Mouse (Mus musculus): ENCODE measurements around the gene Hpcal4.

The Hpcal4 gene

DNA sequence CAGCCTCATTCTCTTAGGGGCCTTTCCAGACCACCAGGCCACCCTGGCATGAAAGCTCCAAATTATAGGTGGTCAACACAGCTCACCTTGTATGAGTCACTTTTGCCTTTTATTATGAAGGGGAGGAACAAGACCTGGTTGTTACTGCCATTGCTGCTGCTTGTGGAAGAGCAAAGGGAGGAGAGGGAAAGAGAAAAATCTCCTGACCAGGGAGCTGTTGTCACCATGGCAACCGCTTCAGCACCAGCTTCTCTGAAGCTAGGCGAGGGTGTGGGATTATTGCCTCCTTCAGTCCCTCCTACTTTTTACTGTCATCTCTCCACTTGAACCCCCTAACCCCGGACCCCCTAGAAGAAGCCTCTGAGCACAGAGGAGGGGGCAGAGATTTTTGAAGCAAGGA, 1.8 kb downstream of the Hpcal4 start:
- CTCF ChIA-PET: interaction anchor here in 1 of 4 experiments (0.5 kb wide), 1 partner anchor 17 kb away, joined by 3 read pairs; the partner anchor contains the start of gene Nt5c1a
- POLR2A ChIA-PET: interaction anchor here in 3 of 4 experiments (0.6 to 1.4 kb wide), 5 partner anchors 8 to 96 kb away, joined by 3 to 5 read pairs (median 3); no protein-coding TSS in a partner anchor

DNA sequence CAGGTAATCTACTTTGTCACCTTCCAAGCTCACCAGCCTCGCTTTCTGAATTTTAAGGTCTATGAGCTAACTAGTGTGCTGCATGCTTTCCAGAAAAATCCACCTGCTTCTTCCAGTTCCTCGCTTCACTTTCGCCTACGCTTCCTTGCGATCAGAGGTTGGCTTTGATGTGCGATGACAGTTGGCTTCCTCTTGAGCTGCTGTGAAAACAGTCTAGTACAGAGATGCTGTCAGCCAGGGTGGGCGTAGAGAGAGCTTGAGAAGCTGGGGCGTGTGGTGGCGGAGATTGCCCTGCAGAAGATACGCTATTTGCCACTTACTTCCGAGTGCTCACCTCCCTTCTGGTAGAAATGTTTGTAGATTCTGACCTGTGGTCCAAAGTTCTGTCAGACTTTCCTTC, 9.3 kb downstream of the Hpcal4 start:
- ChIA-PET CTCF (interaction anchor here in 1 of 4 experiments (0.7 kb wide), 1 partner anchor 20 kb away, joined by 3 read pairs; no protein-coding TSS in a partner anchor), POLR2A (interaction anchor here in 2 of 4 experiments (0.6 to 1.8 kb wide), 5 partner anchors 7 to 95 kb away, joined by 3 to 5 read pairs (median 3); no protein-coding TSS in a partner anchor)

DNA sequence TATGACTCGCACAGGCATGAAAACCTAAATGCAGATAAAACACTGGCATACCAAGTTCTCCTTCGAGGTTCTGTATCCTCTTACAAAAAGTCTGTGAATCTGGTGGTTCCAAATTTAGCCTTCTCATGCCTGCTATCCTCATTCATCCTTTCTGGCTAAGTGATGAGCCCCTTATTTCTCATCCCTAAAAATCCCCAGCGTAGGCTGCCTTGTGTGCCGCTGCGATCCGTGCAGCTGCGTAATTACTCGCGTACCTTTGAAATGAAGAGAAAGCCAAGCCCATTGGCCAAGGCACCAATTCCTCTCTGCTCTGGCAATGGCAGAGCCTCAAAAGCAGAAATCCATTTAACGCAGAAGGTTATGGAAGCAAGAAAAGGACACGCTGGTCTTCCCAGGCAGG, 10.8 kb downstream of the Hpcal4 start:
- ChIA-PET CTCF (interaction anchor here in 1 of 4 experiments (1.2 kb wide), 1 partner anchor 23 kb away, joined by 3 read pairs; no protein-coding TSS in a partner anchor), POLR2A (interaction anchor here in 2 of 4 experiments (0.5 to 1.0 kb wide), 2 partner anchors 54 to 84 kb away, joined by 3 to 5 read pairs; partner anchors contain the start of gene Ppie (in 1 of the 2))

DNA sequence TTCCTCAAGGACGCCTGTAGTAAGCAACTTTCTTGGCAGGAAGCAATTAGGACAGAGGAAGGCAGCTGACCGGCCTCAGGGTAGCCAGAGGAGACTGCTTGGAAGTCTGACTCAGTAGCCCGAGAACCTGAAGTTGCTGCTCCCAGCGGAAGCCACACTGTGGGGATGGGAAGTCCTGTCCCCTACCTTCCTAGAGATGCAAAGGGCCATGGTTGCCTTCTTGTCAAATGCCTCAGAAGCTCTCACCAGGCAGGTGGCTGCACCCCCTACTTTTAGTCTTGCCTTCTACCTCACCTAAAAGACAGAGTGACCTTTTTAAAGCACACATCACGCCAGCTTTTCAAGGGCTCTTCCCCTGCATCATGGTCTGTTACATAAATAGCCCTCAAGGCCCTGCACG, 13.7 kb downstream of the Hpcal4 start:
- CTCF ChIA-PET: interaction anchor here in 1 of 4 experiments (1.0 kb wide), 1 partner anchor 23 kb away, joined by 12 read pairs; no protein-coding TSS in a partner anchor
- POLR2A ChIA-PET: interaction anchor here in 2 of 4 experiments (0.6 to 1.0 kb wide), 3 partner anchors 14 to 57 kb away, joined by 3 read pairs; partner anchors contain the start of genes Heyl (in 1 of the 2), Hpcal4 (in 1 of the 2) and Ppie (in 1 of the 2)

DNA sequence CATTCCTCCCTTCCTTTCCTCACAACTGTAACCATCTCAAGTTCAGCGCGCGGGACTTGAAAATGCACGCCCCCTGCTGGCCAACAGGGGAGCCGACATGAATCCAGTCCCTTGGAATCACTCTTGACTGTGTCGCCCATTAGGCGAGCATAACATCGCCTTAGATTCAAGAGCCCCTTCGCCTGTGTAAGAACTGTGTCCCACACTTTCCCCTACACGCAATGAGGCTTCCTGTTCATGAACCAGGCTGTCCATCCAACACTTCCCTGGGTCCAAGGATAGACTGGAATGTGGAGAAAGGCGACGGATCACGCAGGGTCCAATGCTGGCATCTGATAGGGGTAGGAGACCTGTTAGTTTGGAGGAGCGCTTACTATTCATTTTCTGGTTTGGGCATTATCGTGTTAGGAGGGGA, 17.8 kb downstream of the Hpcal4 start:
- ChIA-PET POLR2A (interaction anchor here in 1 of 4 experiments (1.0 kb wide), 1 partner anchor 19 kb away, joined by 3 read pairs; no protein-coding TSS in a partner anchor), CTCF (interaction anchor here in 3 of 4 experiments (0.6 to 3.8 kb wide), 11 partner anchors 11 to 689 kb away, joined by 3 to 21 read pairs (median 4); no protein-coding TSS in a partner anchor)

DNA sequence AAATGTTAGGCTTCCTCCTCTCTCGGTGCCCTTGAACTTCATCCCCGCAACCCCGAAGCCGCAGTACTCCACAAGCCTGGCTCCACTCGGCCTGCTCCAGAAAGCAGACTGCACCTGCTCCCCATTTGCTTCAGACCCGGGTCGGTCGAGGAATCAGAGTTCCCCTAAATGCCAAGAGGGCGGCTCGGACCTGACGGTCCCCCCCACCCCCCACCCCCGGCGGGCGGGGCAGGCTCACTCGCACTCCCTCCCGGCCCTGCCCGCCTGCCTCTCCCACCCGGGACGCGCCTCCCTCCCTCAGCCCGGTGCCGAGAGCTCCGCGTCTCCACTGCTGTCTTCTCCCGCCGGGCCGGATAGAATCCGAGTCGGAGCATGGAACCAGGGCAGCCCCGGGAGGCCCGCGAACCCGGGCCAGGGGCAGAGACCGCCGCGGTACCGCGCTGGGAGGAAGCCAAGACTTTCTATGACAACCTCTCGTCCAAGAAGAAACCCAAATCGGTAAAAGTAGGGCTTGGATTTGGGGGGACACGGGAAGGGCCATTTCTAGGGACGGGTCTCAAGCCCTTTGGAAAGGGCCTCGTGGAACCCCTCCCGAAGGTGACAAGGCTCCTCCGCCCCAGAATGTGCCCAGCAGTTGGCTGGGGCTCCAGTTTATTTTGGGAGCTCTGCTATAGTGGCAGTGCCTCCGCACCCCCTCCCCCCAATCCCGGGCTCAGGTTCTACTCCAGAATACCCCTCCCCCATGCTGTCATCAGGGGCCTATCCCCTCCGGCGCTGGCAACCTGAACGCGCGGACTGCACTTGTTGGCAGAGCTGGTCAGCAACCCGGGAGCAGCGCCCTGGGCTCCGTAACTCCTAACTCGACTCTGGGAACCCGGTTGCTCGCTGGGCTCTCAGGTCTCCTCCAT, 18.4 kb downstream of the Hpcal4 start, which contains the start of gene Nt5c1a:
Gene Nt5c1a, plus strand, starts transcription at position 319 of the 908 bp plus-strand sequence.
- ChIA-PET CTCF (interaction anchor here in 3 of 4 experiments (0.6 to 3.8 kb wide), 15 partner anchors 9 to 875 kb away, joined by 3 to 21 read pairs (median 5); no protein-coding TSS in a partner anchor), POLR2A (interaction anchor here in 3 of 4 experiments (0.6 to 1.5 kb wide), 6 partner anchors 9 to 352 kb away, joined by 3 to 6 read pairs (median 4); partner anchors contain the start of gene Ppie (in 2 of the 3))

DNA sequence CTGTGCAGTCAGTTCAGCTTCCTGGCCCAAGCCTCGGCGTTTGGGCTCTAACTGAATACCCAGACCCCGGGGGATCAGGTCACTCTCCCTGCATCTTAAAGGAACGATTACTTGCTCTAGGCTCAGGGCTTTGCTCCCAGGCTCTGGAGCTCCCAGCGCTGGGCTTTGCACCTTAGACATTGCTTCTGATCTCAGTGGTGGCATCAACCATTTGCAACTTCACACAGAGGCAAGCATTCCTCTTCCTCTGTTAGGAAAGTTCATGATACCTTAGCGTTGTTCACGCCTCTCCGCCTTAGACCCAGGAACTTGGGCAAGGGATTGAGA, 19.0 kb downstream of the Hpcal4 start:
- CTCF ChIA-PET: interaction anchor here in 3 of 4 experiments (0.6 to 3.8 kb wide), 14 partner anchors 9 to 875 kb away, joined by 3 to 21 read pairs (median 5); no protein-coding TSS in a partner anchor

DNA sequence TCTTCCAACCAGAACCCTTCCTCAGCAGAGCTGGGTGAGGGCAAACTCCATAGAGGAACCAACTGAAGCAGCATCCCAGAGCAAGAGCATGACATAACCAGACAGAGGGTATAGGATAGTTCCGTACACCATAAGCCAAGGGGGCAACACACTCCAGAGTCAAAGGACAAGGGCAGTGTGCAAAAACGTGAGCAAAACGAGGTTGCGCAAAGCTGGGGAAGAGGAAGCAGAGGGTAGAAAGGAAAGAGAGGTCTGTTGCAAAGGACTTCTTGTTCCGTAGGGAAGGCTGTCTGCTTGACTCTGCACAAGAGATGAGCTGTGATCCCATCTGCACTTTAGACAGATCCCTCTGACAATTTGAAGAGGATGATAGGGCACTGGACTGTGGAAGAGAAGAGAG, 24.3 kb downstream of the Hpcal4 start:
- POLR2A ChIA-PET: interaction anchor here in 1 of 4 experiments (0.8 to 1.4 kb wide), 4 partner anchors 12 to 45 kb away, joined by 3 to 5 read pairs (median 3); no protein-coding TSS in a partner anchor
- CTCF ChIA-PET: interaction anchor here in 1 of 4 experiments (0.7 to 1.1 kb wide), 2 partner anchors 10 to 48 kb away, joined by 3 to 4 read pairs; no protein-coding TSS in a partner anchor

More for the DNA sequence above, 19.0 kb downstream of the Hpcal4 start:
- POLR2A ChIA-PET: interaction anchor here in 3 of 4 experiments (0.6 to 1.5 kb wide), 6 partner anchors 9 to 591 kb away, joined by 3 to 6 read pairs (median 5); partner anchors contain the start of gene Ppie (in 2 of the 3)

DNA sequence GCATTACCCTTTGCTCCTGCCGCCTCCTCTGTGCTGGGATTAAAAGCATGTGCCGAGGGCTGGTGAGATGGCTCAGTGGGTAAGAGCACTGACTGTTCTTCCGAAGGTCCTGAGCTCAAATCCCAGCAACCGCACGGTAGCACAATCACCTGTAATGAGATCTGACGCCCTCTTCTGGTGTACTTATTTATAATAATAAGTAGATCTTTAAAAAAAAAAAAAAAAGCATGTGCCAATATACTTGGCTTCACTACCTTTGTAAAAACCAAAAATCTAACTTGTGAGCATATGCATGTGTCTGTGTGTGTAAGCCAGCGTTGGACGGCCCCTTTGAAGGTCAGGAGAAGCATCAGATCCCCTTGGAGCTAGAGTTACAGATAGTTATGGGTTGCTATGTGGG, 28.0 kb downstream of the Hpcal4 start:
- ChIA-PET CTCF (interaction anchor here (0.5 to 2.5 kb wide), 22 partner anchors 8 to 202 kb away, joined by 3 to 22 read pairs (median 4); partner anchors contain the start of genes Nt5c1a (in 2 of the 4), Bmp8b (in 1 of the 4) and Heyl (in 1 of the 4)), POLR2A (interaction anchor here in 2 of 4 experiments (0.6 to 2.1 kb wide), 2 partner anchors 9 to 41 kb away, joined by 3 to 8 read pairs; no protein-coding TSS in a partner anchor)

DNA sequence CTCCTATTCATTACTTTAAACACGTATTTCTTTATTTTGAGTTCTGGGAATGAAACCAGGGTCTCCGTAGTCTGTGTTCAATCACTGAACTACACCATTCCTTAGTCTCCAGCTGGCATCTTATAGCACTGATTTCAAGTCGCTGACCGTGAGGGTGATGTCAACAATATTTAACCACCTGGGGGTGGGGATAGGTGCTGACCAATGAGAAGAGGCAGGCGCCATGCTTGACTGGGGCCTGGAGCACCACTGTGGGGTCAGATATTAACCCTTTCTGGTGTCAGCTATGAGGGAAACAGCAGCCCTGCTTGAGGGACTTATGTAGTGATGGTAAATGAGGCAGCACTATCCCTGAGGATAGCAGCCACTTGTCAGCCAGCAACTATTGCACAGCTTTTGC, 28.4 kb downstream of the Hpcal4 start:
- ChIA-PET CTCF (interaction anchor here (0.7 to 2.5 kb wide), 14 partner anchors 9 to 107 kb away, joined by 3 to 22 read pairs (median 4); partner anchors contain the start of genes Nt5c1a (in 2 of the 4), Bmp8b (in 1 of the 4) and Heyl (in 1 of the 4)), POLR2A (interaction anchor here in 1 of 4 experiments (1.1 to 2.1 kb wide), 2 partner anchors 9 to 12 kb away, joined by 3 to 8 read pairs; no protein-coding TSS in a partner anchor)

DNA sequence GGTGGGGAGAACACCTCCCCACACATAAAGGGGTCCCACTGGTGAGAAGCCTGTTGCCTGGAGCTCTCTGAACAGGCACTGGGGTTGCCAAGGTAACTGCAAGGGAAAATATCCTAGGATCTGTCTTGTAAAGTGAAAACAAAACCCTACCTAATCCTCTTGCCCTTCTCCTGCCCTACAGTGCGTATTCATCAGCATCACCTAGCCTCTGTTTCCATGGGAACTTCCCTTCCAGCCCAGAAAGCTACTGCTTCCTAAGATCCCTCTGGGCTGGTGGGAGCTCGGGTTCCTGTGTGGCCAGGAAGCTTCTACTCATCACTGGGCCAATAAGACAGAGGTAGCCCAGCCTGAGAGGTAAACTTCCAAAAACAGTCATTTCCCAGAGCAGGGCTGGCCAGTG, 29.3 kb downstream of the Hpcal4 start:
- CTCF ChIA-PET: interaction anchor here in 2 of 4 experiments (1.0 to 2.5 kb wide), 4 partner anchors 8 to 57 kb away, joined by 3 to 9 read pairs (median 6); no protein-coding TSS in a partner anchor

DNA sequence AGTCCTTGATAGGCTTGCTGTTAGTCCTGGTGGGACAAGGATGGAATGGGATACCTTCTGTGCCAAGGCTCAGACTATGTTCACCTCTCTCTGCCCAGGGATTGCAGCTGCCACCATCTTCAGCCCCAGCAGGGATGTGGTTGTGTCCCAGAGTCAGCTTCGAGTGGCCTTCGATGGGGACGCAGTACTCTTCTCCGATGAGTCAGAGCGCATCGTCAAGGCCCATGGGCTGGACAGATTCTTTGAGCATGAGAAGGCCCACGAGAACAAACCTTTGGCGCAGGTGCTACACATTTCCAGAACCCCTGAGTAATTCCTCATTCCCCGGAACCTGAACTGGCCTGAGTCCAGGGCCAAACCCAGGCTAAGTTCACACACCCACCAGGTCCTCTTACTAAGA, 30.9 kb downstream of the Hpcal4 start:
- ChIA-PET POLR2A (no interaction called here), CTCF (interaction anchor here in 2 of 4 experiments (1.0 to 1.4 kb wide), 2 partner anchors 9 to 178 kb away, joined by 3 to 6 read pairs; no protein-coding TSS in a partner anchor)

More for the DNA sequence above, 29.3 kb downstream of the Hpcal4 start:
- POLR2A ChIA-PET: interaction anchor here in 2 of 4 experiments (0.5 to 2.1 kb wide), 4 partner anchors 8 to 13 kb away, joined by 3 to 8 read pairs (median 4); no protein-coding TSS in a partner anchor

DNA sequence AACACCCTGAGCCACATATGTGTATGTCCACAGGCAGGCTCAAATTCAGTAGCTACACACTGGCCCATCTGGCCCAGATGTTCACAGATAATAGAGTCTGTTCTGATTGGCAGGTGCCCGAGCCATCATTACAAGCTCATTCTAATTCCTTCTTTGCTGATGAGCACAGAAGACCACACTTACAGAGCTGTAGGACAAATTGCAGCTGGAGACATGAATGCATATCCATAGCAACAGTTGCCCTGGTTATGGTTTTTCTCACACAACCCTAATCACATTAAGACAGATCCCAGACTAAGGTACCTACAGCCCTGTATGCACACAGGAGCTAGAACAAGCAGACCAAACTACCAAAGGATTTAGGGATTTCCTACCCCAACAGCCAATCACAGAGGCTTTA, 32.3 kb downstream of the Hpcal4 start:
- ChIA-PET POLR2A (interaction anchor here in 3 of 4 experiments (0.6 to 1.6 kb wide), 6 partner anchors 12 to 69 kb away, joined by 3 to 4 read pairs (median 3); partner anchors contain the start of gene Pabpc4 (in 1 of the 3)), CTCF (interaction anchor here (0.5 to 6.5 kb wide), 20 partner anchors 8 to 1703 kb away, joined by 3 to 57 read pairs (median 4); partner anchors contain the start of genes Heyl (in 1 of the 4) and Nt5c1a (in 1 of the 4))

DNA sequence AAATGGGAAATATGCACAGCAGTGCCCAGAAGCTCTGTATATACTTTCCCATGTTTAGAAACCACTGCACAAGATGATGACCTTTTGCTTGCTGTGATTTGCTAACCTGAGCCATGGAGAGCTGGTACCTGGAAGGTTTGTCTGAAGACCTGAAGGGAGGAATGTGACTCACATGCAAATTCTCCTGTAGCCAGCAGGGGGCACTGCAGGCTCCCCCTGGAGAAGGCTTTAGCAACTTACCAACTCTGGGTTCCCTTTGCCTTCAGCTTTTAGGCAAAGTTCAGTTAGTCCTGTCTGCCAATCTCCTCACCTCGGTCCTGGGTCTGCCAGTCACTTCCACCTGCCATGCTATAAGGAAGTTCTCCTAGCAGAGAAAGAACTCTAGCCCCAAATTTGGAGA, 33.8 kb downstream of the Hpcal4 start:
- ChIA-PET CTCF (interaction anchor here (0.6 to 6.5 kb wide), 47 partner anchors 9 to 903 kb away, joined by 3 to 57 read pairs (median 4); partner anchors contain the start of genes Heyl (in 2 of the 4) and Nt5c1a (in 2 of the 4)), POLR2A (interaction anchor here in 3 of 4 experiments (0.6 to 1.7 kb wide), 9 partner anchors 9 to 90 kb away, joined by 3 to 6 read pairs (median 4); partner anchors contain the start of gene Ppie (in 1 of the 3))

DNA sequence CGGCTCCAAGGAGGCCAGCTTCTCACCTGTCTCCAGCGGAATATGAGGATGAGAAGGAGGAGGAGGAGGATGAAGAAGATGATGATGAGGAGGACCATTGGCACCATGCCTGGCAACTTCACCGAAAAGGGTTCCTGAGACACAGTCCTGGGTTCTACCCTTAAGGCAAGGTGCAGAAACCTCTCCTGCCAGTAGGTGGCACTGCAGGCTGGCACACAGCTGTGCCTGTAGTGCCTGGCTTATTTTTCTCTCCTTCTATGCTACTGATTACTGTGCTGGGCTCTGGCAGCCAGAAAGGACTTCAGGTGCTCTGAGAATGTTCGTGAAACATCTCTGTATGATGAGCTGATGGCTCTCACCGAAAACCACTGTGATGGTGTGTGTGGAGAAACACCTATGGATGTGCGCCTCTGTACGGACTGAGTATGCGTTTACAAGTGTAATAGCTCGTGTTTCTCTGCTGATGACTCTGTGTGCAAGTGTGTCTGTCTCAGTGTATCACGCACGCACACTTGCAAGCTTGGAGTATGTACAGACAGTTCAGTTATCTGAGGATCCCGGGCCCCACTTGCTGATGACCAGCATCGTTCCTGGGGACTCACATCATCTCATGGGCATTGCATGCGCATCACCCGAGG, 36.8 kb downstream of the Hpcal4 start:
- CTCF ChIA-PET: interaction anchor here (0.5 to 6.5 kb wide), 63 partner anchors 8 to 560 kb away, joined by 3 to 57 read pairs (median 4); partner anchors contain the start of genes Heyl (in 2 of the 4), Nt5c1a (in 2 of the 4) and Mycl (in 1 of the 4)
- POLR2A ChIA-PET: interaction anchor here in 3 of 4 experiments (0.5 to 2.8 kb wide), 14 partner anchors 9 to 353 kb away, joined by 3 to 12 read pairs (median 5); partner anchors contain the start of gene Heyl (in 1 of the 3)

DNA sequence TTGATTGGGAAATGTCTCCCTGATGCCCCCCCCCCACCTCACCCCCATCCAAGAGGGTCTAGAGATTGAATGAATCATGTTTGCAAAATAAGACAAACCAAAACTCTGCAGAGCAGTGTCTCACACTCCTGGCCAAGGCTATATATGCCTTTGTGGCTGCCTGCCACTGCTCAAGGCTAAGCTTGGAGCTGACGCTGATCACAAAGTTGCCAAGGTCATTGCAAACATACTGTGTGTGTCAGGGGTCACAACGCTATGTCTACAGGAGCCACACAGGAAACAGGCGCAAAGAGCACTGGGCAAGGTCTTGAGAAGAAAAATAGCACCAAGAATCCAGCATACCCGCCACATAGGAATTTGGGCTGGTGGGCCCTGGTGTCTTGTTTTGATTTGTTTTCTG, 37.6 kb downstream of the Hpcal4 start:
- ChIA-PET CTCF (interaction anchor here (0.5 to 6.5 kb wide), 44 partner anchors 8 to 872 kb away, joined by 3 to 57 read pairs (median 4); partner anchors contain the start of genes Heyl (in 1 of the 4), Mycl (in 1 of the 4) and Nt5c1a (in 1 of the 4)), POLR2A (interaction anchor here in 3 of 4 experiments (0.6 to 2.8 kb wide), 12 partner anchors 9 to 252 kb away, joined by 3 to 12 read pairs (median 6); partner anchors contain the start of gene Heyl (in 1 of the 3))

Data from embryonic stem cell, embryonic (primary cell).